Mouse (Mus musculus): ENCODE results near the gene Lbp. TPM values are rescaled to one million over a fixed set of nuclear protein-coding genes. Genes with fewer than 3 reads are reported as not detected.

Gene Lbp
- total RNA-seq, 2 experiments from 2014 or later: 3.4 to 4.5 TPM

DNA sequence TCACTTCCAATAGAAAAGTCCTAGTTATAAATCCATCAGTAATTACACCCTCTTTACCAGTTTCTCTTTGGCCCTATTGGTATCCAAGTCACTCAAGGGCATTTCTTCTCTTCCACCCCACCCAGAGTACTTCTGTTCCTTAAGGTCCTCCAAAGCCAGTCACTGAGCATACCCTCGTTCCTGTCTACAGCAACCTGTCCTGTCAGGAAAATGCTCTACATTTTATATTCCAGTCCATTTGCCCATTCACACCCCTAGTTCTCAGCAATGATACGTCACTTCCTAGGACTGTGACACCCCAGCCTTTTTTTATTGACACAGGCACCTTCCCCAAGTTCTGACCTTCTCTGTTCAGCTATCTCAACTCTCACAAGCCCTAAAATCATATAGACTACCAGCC is 48.9 kb downstream of the Lbp start:
- no peak for DNase-seq (ENCODE audit: low spot score in 2 of 2)
- intact Hi-C loops (cut with DNase I): no loop called here

DNA sequence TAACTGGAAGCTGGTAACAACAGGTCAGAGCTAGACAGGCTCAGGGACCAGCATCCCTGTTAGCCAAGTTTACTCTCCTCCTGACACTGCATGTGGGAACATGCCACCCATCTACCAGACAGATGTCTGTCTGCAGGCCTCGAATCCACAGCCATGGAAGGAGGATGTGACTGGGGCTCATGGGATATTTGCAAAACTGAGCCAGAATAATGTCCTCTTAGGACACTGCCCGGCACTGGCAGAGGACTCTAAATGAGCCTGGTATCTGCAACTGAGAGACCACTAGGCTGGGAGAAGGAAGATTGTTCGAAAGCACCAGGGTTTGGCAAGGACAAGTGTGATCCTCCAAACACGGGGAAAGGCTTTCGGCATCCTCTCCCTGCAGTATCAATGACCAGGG is 49.8 kb downstream of the Lbp start:
- intact Hi-C loops (cut with DNase I): no loop called here
- no peak for DNase-seq (ENCODE audit: low spot score in 2 of 2)

DNA sequence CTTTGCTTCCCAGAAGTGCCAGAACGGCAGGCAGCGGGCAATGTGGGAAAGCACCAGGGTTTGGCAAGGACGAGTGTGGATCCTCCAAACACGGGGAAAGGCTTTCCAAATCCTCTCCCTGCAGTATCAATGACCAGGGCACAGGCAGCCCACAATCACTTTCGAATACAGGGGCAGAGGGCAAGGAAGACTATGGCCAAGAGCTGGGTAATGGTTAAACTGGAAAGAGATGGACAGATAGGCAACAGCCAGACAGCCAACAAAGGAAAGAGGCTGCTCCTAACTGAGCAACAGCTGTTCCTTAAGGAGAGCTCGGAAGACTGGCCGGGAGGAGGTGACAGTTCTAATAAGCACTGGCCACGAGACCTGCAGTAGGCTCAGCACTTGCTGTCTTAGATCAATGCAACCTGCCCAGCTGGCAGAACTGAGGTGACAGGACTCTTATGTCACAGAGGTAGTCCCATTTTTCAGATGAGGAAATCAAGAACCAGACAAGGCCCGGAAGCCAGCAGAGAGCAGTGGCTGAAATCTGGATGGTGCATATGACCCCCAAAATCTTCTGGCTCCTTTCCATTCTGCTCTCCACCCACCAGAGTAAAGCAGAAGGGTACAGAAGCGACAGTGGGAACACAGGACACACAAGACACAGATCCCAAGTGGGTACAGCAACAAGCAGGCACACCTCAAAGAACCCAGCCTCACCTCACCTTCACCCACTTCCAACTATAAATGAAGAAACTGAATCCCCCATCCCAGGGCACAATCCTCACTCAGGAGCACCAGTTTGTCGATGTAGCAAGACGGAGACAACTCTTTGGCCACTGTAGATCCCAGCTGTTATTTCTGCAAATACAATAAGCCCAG is 53.7 kb downstream of the Lbp start:
- no peak for DNase-seq (ENCODE audit: low spot score in 2 of 2)
- intact Hi-C loops (cut with DNase I): no loop called here

DNA sequence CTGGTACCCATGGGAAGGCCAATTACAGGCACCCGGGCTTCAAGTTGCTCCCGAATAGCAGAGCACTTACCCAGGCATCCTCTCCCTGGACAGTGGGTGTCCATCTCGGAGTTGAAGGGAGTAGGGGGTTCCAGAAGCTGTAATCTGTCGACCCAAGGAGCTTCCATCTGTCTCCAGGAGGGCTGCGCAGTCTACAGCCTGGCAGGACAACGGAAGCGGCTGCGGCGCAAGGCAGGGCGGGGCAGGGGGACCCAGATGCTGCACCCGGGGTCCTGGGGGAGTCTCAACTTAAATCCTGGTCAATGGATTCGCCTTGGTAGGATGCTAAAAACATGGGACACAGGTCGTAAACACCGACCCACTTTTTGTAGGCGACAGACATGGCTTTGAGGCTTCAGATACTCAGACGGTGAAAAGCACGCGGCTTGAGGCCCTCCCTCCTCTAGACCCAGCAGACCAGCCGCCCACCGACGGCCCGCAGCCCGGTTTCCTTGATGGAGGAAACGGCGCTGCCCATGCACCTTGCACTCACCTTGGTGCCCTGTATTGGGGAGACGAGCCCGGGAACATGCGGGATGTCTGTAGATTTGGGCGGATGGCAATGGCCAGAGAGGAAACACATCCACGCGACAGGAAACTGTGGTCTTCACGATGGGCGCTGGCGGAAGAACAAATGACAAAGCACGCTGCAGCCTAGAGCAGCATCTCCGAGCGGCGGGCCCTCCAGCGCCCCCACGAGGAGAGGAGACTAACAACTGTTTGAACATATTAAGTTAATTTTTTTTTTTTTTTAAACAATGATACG is 54.8 kb downstream of the Lbp start:
- peak; percentile 90 to 92 for DNase-seq (ENCODE audit: low spot score in 2 of 2)
- intact Hi-C loops (cut with DNase I): no loop called here

DNA sequence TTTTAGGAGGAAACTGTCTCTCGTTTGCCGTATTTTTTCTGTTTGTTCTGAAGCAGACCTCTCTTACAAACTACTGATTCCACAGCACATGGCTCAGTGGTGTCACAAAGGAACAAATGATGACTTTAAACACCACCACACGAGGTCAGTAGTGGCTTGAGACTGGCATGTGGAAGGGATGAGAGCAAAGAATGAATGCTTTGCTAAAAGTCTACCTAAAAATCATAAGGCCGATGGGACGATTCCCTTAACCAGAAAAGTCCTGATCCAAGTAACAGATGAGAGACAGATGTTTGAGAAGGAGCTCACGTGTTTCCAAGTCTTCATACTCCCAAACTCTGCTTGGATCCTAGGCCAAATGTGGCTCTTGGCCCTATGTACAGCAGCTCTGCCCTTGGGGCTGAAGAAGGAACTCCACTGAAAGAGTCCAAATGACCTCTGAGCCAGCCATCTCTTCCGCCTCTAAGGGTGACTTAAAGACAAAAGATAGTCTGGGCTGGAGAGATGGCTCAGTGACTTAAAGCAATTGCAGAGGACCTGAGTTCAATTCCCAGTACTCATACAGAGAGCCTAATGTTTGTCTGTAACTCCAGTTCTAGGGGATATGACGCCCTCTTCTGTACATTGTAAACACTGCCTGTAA is 55.5 kb downstream of the Lbp start:
- intact Hi-C loops (cut with DNase I): no loop called here
- no peak for DNase-seq (ENCODE audit: low spot score in 2 of 2)

DNA sequence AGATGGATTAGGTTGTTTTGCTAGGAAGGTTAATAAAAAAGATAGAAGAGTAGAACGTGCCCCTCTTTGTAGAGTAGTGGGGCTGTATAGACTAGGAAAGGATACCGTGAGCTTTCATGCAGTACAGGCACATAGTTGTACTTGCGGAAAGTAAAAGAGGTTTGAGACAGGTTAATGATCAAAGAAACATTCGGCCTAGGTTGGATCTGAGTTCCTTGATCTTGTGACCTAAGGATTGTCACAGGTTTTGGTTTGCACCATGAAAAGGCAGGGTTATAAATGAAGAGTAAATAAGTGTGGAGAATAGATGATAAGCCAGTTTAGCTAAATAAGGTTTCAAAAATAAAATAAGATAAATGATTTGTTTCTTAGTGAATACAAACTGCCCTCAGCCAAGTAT is 57.9 kb downstream of the Lbp start:
- DNase-seq (ENCODE audit: low spot score in 2 of 2): no peak
- intact Hi-C loops (cut with DNase I): no loop called here

DNA sequence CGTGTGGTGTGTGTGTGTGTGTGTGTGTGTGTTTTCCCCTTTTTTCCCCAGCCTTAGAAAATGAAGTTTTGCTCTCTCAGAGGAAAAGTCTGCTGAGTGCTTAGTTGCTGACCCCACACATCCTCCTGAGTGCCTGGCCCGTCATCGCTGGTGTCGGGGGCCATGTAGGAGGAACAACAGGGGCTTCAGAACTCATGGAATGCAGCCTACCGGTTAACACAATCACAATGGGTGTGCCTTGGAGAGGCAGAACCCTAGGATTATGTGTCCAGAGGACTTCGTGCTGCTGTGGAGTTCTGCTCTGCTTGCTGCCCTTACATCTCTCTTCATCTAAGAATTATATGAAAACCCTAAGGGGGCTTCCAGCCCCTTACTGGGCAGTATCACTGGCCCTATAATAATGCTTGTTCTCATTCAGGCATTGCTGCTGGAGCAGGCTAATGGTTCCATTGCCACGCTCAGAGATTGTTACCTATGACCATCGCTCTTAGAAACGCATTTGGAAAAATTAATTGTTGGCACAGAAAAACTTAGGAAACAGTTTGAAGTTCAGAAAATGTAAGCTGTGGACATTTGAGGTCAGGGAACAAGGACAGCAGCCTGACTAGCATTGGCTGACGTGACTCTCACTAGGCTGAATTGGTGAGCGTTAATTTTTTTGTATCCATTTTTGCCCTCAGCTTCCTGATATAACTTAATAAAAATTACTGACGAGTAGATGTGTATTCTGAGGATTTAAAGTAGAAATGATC is 59.0 kb downstream of the Lbp start:
- DNase-seq (ENCODE audit: low spot score in 2 of 2): no peak

DNA sequence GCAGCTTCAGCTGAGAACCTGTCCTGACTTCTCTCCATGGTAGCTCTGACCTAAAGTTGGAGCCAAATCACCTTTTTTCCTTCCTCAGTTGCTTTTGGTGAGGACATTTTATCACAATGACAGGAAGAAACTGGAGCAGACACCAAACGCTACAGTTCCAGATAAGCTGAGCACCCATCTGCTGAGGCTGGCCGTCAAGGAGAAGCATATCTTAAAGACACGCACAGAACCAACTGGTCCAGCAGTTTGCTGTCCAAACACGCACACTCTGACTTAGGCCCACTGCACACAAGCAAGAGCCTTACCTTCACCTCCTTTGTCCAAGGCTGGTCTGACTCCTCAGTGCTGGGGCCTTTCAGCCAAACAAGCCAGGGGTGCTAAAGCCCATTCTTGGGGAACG is 61.4 kb downstream of the Lbp start:
- intact Hi-C loops (cut with DNase I): no loop called here
- DNase-seq (ENCODE audit: low spot score in 2 of 2): no peak

More for the DNA sequence above, 59.0 kb downstream of the Lbp start:
- intact Hi-C loops (cut with DNase I): no loop called here

DNA sequence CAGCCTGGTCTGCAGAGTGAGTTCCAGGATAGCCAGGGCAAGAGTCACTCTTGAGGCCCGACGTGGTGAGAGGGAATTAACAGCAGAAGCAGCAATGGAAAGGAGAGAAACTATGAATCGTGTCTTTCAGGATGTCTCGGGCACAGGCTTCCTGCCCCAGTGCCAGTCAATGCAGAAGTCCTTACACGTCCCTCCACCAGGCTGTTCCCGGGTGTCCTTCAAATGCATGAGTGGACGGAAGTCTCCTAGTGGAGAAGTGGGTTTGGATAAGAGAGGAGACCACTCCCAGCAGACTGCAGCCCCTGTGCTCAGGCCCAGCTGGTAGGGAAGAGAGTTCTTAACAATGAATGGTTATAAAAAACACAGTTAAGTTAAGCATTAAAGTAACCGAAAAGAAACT is 62.0 kb downstream of the Lbp start:
- DNase-seq (ENCODE audit: low spot score in 2 of 2): no peak
- intact Hi-C loops (cut with DNase I): no loop called here

DNA sequence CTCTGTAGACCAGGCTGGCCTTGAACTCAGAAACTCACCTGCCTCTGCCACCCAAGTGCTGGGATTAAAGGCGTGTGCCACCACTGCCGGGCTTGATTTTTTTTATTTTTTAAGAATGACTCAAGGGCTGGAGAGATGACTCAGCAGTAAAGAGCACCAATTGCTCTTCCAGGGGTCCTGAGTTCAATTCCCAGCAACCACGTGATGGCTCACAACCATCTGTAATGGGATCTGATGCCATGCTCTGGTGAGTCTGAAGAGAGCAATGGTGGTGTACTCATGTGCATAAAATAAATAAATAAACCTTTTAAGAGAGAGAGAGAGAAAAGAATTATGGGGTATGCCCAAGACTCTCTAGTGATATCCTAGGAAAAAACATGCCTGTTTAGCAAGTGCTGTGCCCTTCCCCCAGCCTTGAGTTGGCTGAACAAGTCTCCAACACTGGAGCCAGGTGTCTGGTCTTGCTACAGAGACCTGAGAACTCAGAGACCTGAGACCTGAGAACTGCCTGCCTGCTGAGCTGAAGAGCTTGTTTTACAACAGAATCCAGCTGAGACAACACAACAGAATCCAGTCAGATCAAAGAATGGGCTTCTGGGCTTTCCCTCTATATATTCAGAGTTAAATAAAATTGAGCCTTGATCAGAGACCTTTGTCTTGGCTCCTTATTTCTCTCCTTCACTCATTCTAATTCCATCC is 63.3 kb downstream of the Lbp start:
- intact Hi-C loops (cut with DNase I): loop anchor here (10.0 kb wide), 1 partner anchor 275 kb away; no protein-coding TSS in a partner anchor
- DNase-seq (ENCODE audit: low spot score in 2 of 2): no peak

DNA sequence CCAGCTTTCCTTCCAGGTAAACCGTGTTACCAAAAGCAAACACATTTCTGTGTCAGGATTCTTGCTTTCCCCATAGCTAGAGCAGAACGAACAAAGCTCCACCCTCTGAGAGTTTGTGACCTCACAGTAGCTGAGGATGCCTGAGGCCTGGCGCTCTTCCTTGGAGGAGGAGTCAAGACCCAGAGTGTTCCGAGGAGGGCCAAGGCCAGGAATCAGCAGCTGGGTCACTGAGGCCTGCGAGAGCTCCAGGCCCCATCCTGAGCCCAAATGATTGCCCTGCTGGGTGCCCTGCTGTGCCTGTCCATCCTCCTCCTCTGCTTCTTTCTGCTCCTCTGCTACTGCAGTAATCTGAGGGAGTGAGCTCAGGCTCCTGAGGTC is 63.9 kb downstream of the Lbp start:
- intact Hi-C loops (cut with DNase I): loop anchor here (10.0 kb wide), 1 partner anchor 275 kb away; no protein-coding TSS in a partner anchor
- DNase-seq (ENCODE audit: low spot score in 2 of 2): no peak

DNA sequence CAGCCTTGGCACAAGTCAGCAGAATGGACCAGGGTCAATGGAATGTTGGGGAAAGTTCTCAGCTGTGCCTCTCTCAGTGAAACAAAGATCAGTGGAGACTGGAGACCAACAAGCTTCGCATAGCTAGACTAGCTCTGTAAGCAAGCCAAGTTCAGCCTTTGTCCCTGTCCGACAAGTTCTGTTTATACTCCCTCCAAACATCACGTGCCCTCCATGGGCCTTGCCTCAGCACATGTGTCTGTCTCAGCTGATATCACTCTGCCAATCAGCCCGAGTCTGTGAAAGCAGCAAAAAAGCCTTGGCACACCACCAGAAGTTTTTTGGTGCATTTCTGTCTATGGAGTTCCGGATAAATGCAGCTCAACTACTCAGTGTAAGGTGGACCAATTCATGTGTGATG is 66.8 kb downstream of the Lbp start:
- intact Hi-C loops (cut with DNase I): loop anchor here (10.0 kb wide), 1 partner anchor 272 kb away; no protein-coding TSS in a partner anchor

DNA sequence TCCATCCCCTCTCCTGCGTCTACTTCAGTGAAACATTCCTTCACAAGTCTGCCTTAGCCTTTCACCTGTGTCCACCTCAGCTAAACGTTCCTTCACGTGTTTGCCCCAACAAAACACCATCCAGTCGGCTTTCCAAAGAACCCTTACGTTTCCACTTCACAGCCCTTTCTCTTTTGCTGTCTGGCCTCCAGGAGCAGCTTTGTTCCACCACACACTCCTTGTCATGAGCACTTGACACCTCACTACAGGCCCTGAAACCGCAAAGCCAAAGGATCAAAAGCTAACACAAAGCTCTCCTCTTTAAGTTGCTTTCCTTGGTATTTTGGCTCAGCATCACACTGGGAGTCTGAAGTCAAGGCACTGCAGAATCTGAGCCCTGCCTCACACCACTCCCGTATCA is 67.2 kb downstream of the Lbp start:
- DNase-seq (ENCODE audit: low spot score in 2 of 2): no peak
- intact Hi-C loops (cut with DNase I): loop anchor here (10.0 kb wide), 1 partner anchor 271 kb away; no protein-coding TSS in a partner anchor

More for the DNA sequence above, 66.8 kb downstream of the Lbp start:
- DNase-seq (ENCODE audit: low spot score in 2 of 2): peak in 1 of 2 experiments; percentile 48

DNA sequence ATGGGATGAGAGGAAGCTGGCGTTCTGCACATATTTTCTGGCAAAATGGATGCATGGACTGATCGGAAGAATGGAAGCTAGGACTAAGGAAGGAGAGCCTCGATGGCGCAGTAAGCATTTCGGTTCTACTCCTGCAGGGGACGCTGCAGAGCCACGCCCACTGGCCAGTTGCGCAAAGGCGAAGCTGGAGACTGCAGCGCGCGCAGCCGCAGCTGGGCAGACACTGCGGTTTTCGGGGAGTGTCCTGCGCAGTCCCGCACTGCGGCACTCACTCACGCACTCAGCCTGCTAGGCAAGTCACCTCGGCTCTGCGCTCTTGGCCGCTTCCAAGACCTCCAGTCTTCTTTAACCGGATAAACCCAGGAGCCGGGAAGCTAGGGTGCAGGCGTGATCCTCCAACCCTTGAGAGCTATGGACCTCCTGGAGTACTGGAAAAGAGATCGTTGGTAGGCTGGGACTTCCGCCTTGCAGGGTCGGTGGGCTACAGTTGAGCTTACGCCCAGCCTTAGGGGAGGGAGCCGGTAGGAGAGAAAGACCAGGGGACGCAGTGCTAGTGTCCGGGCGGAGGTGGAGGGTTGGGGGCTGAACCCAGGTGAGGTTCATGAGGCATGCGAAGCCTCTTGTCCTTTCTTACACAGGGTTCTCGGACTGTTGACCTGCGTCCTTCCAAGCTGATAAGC is 69.3 kb downstream of the Lbp start, which contains the start of gene Snhg11:
TSS of gene Snhg11 (plus strand) at position 196 of the 680 bp plus-strand sequence.
- peak; percentile 93 to 95 for DNase-seq (ENCODE audit: low spot score in 2 of 2)
- intact Hi-C loops (cut with DNase I): loop anchor here (10.0 kb wide), 1 partner anchor 269 kb away; no protein-coding TSS in a partner anchor

DNA sequence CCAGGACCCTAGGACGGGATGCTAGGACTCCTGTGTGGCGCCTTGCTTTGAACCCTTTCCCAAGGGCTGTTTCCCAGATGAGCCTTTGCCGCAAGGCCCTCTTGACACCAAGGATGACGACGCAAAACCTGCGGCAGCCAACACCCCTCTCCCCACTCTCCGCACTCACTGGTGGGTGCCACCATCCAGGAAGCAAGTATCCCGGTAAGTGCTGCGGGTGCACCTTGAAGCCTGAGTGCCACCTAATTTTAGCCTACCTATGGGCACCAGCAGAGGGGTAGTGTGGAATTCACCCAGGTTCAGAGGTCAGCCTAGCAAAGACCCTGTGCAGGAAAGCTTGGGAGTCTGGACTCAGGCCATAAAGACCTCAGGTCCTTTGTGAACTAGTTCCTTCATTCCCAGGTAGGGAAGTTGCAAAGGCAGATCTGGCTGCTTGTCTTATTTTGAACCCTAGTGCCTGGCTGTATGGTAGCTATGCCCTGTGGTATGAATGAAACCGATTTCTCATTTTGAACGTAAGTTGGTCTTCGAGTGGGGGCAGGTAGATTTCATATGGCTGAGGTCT is 69.9 kb downstream of the Lbp start:
- intact Hi-C loops (cut with DNase I): loop anchor here (10.0 kb wide), 1 partner anchor 269 kb away; no protein-coding TSS in a partner anchor
- no peak for DNase-seq (ENCODE audit: low spot score in 2 of 2)

DNA sequence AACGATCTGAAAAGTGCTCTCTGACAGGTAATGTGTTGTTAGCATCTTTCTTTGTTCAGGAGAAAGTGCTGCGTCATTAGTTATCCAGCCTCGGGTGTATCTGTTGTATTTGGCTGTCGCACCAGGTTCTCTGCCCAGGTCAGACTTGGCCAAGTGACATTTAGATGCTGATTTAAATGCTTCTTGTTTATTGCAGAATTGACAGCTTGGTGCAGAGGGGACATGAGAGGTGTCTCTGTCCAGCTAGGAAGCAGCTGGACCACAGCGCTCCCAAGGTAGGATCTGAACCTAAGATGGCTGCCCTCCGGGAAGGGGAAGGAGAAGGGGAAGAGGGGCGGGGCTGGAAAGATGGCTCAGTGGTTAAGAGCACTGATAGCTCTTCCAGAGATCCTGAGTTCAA is 70.5 kb downstream of the Lbp start:
- peak; percentile 41 to 45 for DNase-seq (ENCODE audit: low spot score in 2 of 2)
- intact Hi-C loops (cut with DNase I): loop anchor here (10.0 kb wide), 1 partner anchor 268 kb away; no protein-coding TSS in a partner anchor

DNA sequence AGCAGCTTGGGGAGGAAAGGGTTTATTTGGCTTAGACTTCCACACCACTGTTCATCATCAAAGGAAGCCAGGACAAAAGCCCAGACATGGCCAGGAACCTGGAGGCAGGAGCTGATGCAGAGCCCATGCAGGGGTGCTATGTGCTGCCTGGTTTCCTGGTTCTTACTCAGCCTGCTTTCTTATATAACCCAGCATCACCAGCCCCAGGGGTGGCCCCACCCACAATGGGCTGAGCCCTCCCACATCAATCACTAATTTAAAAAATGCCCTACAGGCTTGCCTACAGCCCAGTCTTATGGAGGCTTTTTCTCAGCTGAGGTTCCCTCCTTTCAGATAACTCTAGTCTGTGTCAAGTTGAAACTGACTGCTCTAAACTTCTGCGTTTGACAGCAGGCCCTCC is 71.5 kb downstream of the Lbp start:
- intact Hi-C loops (cut with DNase I): loop anchor here (10.0 kb wide), 1 partner anchor 267 kb away; no protein-coding TSS in a partner anchor
- peak in 1 of 2 experiments; percentile 57 for DNase-seq (ENCODE audit: low spot score in 2 of 2)

Data from left cerebral cortex, postnatal 14 days (tissue).